Mouse (Mus musculus) liver, adult (tissue): ENCODE data around the gene Pold1.

Experiments used
- GATA4 ChIP-seq: IDR thresholded peaks from 2 replicates; pipeline ENCODE4 v1.6.1; 2014; ENCODE audit warnings: mild to moderate bottlenecking, low read length; ENCODE audit not compliant: insufficient replicate concordance

Pold1 gene

DNA sequence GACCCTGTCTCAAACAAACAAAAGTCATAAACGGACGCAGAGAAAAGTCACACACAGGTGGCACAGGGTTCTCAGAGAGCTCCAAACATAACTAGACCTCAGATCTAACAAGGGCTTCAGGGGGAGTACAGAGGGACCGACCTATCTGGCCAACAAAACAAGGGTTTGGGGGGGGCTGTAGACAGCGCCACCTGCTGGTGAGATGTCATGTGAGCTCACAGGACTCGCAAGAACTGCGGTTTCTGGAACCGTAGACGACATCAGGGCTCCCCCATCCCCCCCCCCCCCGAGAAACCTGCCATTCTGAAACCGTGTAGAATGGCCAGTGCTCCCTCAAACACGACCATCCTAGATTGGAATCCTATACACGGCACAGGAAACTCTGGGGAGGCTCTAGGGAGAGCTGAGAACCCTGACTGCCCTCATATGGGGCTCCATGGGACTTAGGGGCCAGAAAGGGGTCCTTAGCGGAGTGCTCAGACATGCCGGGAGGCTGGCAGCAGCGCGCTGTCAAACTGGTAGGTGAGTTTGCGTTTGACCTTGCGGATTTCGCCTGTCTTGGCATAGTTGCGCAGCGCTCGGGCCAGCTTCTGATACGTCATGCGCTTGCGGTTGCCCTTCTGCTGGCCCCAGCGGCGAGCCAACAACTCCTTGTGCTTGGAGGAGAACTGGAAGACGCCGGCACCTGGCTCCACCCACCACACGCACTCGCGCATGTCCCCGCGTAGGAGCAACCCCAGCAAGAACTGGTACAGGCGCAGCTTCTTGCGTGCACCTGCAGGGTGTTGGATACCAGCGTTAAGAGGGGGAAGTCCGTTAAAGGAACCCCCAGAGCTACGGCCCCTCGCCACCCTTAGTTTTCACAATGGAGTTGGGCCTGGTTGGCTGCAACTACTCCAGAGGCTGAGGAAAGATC, 20.9 kb downstream of the Pold1 start:
- no peak for TF ChIP-seq GATA4

GRCm38 (mm10) chr7:44526414-44527154, 22.1 kb downstream of the Pold1 start:
- no peak for TF ChIP-seq GATA4

GRCm38 (mm10) chr7:44525126-44525832, 23.4 kb downstream of the Pold1 start:
- TF ChIP-seq GATA4, result no peak

DNA sequence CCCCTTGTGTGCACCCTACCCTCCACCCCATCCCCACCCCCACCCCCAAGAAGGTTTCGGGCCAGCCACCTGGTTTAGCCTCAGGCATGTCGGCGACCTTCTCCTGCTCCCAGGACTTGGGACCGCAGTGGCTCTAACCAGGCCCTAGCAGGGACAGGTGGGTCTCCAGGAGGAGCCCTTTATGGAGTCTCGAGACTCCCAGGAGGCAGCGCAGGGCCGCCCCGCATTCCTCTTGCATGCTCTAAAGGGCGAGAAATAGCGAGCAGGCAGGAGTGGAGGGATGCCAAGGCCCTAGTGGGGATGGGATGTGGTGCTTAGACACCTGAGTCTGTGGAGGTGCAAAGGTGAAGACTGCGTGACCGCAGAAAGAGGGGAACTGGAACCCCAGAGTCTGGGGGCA, 24.1 kb downstream of the Pold1 start, which contains the start of gene Mybpc2:
Gene Mybpc2 (minus strand): TSS at position 155 of the 400 bp plus-strand sequence.
- no peak for TF ChIP-seq GATA4

DNA sequence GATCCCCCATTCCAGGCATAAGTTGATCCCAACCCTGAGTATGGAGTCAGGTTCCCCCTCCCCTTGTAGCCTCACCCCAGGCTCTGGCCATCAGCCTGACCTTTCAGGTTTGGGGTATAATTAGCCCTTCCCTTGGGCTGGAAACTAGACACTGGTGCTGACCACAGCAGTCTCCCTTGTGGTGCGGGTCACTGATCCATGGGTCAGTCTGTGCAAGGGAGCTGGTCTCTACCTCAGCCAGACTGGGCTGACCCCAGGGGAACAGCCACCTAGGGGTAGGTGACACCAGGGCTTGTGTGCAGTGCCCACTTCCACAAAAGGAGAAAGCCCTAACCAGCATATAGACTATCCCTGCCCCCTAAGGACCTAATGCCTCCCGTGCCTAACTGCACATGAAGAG, 25.6 kb downstream of the Pold1 start:
- TF ChIP-seq GATA4, result no peak

GRCm38 (mm10) chr7:44521710-44522109, 26.9 kb downstream of the Pold1 start:
- no peak for TF ChIP-seq GATA4

GRCm38 (mm10) chr7:44520990-44521389, 27.7 kb downstream of the Pold1 start:
- TF ChIP-seq GATA4, result no peak

GRCm38 (mm10) chr7:44519240-44519913, 29.3 kb downstream of the Pold1 start:
- no peak for TF ChIP-seq GATA4

DNA sequence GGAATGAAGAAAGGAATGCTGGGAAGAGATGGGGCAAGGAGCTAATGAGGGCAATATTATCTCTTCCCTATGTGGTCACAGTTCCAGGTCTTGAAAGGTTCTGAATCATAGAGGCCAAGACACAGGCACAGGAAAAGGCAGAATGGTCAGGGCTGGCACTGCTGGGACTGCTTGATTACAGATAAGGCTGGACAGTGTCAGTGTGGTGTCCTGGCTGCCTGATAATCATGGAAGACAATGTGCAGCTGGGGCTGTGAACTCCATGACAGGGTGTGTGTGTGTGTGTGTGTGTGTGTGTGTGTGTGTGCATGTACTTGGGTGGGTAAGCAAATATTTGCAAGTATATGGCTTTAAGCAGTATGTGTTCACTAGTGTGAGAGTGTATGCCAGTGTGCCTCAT, 41.2 kb downstream of the Pold1 start:
- TF ChIP-seq GATA4, result no peak

DNA sequence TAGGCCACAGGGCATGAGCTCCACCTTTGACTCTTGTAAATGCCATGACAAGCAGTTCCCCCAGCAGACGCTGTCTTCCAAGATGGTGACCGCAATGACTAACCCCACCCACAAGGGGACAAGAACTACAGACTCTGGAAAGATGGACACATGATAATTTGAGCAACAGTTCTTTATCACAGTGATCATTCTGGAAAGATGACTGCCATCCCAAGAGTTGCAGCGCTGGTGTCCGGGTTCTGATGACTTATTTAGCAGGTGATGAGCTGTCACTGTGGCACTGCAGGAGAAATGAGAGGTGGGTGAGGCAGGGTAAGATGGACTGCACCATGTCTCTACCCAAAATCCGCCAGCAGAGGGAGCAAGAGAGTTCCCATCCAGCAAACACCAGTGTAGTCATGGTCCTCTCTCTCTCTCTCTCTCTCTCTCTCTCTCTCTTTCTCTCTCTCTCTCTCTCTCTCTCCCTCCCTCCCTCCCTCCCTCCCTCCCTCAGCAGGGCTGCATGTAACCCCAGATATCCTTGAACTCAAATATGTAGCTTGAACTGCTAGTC, 47.0 kb downstream of the Pold1 start:
- no peak for TF ChIP-seq GATA4

GRCm38 (mm10) chr7:44500046-44500445, 48.6 kb downstream of the Pold1 start:
- TF ChIP-seq GATA4, result no peak

GRCm38 (mm10) chr7:44498922-44499321, 49.7 kb downstream of the Pold1 start:
- TF ChIP-seq GATA4, result no peak

DNA sequence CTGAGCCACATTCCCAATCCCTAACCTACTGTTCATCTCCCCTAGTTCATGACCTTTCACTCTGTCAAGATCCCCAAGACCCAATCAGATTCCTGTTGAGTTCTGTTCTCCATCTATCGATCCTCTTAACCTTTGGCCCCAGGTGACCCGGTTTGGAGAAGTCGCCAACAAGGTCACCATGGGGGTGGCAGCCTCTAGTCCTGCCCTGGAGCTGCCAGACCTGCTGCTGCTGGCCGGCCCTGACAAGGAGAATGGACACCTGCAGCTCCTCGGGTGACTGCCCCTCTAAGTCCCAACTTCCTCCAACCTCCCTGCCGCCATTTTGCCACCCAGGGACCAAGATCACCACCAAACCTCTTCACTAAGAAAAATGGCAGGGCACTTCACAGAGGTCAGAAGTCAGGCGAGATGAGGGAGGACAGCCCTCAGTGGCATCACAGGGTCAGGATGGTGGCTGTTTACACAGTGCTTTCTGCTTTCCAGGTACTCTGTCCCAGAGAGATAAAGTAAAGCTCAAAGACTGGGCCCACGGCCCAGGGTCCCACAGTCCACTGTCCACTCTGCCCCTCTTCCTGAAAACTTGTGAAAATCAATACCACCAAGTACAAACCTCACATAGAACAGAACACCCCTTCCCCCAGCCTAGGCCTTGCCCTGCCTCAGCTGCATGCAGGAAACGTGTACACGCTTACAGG, 51.1 kb downstream of the Pold1 start:
- peak; percentile 91 for TF ChIP-seq GATA4

DNA sequence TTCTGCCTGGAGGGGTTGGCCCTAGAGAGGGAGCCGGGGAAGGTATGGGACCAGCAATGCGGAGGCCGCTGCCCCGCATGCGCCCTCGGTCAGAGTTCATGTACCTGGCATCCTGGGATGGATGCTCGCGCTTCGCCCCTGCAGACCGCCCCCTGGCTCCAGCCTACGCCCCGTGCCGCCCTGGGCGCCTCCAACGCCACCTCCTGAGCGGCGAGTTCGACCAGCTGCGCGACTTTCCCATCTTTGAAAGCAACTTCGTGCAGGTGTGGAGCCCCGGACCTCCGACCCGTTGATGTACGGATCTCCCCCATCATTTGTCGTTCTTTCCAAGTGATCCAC, 51.9 kb downstream of the Pold1 start:
- no peak; the same call in 1 of the 2 replicates for TF ChIP-seq GATA4
